Mouse (Mus musculus) E14TG2a.4 (cell line): ENCODE results near the gene Luzp1.

Source experiments
- CTCF ChIP-seq: conservative IDR thresholded peaks from 2 replicates; pipeline ENCODE4 v1.5.1; 2014; ENCODE audit warnings: low read length
- NANOG ChIP-seq: IDR thresholded peaks from 2 replicates; pipeline ENCODE4 v1.6.1; 2014; ENCODE audit warnings: borderline replicate concordance, low read length, mixed read lengths
- POU5F1 ChIP-seq: IDR thresholded peaks from 2 replicates; pipeline ENCODE4 v1.6.1; 2014; ENCODE audit warnings: low read length, borderline replicate concordance

- TF ChIP-seq CTCF (no peak), NANOG (no peak), POU5F1 (no peak)
These were observed 78.8 kb downstream of the Luzp1 start for GRCm38 (mm10) chr4:136548381-136548801.
